Mouse (Mus musculus): Measurements from ENCODE around the gene Pla2g2d.

The Pla2g2d gene

GRCm38 (mm10) chr4:138775435-138775834 is at the start of gene Pla2g2d:
Pla2g2d (plus strand) TSS chr4:138775735.
- DNase-seq (ENCODE audit: extremely low read depth, low read depth) = no peak

- DNase-seq (ENCODE audit: extremely low read depth, low read depth) = no peak
Measured at GRCm38 (mm10) chr4:138725751-138726150, 49.8 kb upstream of the Pla2g2d start.

DNA sequence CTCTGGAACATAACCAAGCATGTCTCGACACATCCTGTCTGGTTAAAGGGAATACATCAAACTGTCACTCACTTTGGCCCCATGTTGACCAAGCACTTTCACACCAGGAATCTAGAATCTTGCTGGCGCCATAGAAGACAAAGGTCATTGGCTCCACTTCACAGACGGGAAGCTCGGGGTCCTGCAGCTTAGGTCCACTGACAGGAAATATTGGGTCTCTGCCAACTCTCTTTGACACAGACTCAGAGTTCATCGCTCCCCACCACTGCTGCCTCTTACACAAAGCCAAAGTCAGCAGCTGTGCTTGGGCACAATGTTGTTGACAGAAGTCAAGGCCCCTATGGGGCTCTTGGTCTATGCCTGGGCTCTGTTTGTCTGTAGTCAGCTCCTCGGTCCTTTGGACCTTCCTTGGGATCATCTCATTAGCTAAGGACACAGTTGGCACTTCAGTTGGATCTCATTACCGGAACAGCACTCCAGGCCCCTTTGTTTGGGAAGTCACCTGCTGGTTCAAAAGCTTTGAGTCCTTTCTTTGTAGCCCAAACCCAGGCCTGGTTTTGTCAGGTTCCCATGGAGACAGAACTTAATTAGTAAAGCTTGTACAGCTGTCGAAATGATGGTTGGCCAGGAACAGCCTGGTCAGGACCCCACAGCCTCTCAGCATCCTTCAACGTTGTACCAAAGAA is 46.4 kb upstream of the Pla2g2d start:
- no peak for DNase-seq (ENCODE audit: extremely low read depth, low read depth)

DNA sequence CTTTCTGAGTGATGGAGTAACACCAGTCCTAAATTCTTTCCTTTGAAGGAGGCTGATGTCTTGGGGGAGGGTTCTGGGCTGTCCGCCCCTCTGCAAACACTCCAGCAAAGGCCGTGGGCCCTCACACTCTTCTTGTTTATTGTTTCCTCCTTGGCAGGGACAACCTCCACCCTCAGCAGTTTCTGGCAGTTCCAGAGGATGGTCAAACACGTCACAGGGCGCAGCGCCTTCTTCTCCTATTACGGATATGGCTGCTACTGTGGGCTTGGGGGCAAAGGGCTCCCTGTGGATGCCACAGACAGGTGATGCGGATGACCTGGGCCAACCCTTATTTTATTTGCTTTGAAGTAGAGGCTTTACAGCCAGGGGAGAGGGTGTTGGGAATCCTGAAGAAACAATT is 41.4 kb upstream of the Pla2g2d start:
- DNase-seq (ENCODE audit: extremely low read depth, low read depth) = no peak

GRCm38 (mm10) chr4:138734863-138735262 is 40.7 kb upstream of the Pla2g2d start:
- no peak for DNase-seq (ENCODE audit: extremely low read depth, low read depth)

GRCm38 (mm10) chr4:138737031-138737430 is 38.5 kb upstream of the Pla2g2d start, which contains the start of gene Ubxn10:
Ubxn10 (minus strand) TSS chr4:138737167.
- no peak for DNase-seq (ENCODE audit: extremely low read depth, low read depth)

DNA sequence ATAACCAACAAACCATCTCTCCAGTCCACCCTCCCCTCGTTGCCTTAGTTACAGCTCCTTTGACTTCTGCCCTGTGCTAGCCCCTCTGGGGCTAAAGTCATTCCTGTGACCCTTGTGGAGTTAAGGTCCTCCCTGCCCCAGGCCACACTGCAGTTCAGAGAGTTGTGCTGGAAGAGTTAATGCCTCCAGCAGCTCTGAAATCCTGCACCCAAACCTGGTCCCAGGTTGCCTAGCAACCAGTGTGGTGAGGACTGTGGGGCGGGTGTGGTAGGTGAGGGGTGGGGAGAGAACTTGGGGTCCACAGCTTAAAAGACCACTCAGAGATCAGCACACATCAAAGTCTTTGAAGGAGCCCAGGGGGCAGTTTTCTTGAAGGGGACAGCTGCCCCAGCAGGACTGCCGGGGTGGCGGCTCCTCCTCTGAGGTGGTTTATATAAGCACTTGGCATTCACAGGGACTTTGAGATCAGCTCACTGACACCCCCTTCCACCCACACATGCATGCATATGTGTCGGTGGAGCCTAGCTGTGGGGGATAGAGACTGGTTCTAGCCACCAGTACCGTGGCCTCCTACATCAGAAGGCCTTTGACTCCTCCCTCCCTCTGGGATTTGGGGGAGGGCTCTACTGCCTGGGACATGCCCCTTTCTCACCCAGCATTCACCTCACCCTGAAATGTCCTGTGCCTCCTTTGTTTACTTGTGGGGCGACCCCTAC is 36.2 kb upstream of the Pla2g2d start:
- no peak for DNase-seq (ENCODE audit: extremely low read depth, low read depth)

DNA sequence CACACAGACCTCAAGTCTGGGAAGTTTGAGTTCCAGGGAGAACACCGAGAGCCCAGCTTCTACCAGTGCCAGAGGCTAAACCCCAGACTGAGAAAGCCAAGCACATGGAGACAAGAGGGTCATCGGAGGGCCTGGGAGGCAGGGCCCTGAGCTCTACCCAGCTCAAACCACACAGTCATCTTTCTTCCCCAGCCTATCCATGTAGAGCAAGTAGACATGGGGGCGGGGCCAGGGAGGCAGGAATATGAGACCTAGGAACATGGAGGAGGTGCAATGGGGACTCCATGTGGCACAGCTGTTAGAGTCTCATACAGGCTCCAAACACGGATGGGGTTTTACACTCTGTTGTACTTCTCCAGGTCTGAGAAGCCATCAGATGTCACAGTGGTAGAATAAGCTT is 29.7 kb upstream of the Pla2g2d start:
- no peak for DNase-seq (ENCODE audit: extremely low read depth, low read depth)

GRCm38 (mm10) chr4:138746866-138747265 is 28.7 kb upstream of the Pla2g2d start:
- DNase-seq (ENCODE audit: extremely low read depth, low read depth) = no peak

- no peak for DNase-seq (ENCODE audit: extremely low read depth, low read depth)
Measured at GRCm38 (mm10) chr4:138747851-138748250, 27.7 kb upstream of the Pla2g2d start.

DNA sequence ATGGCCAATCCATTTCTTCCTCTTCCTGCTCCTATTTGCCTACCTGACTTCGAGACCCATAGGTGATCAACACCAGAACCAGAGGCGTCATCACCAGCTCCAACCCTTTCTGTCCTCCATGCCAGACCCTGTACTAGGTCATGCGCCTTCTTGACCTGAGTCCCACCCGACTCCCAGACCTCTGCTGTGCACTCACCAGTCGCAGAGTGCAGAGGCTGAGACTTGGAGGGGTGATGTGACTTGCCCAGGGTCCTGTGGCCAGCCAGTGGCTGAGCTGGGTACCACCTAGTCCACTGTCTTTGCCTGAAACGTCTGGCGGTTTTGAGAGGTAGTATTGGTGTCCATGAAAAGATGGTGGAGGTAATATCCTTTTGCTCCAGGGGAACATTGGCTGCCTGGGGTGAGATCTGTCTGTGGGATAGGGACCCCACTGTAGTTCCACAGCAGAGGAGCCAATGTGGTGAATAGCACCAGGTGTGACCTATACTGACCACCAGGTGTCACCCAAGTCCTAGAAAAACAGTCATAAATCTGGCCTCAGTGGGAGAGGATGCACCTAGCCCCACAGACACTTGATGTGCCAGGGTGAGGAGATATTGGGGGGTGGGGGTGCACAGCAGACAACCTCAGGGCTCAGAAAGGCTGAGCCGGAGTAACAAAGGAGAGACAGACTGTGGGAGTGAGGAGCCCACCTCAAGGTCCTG is 27.0 kb upstream of the Pla2g2d start:
- no peak for DNase-seq (ENCODE audit: extremely low read depth, low read depth)

DNA sequence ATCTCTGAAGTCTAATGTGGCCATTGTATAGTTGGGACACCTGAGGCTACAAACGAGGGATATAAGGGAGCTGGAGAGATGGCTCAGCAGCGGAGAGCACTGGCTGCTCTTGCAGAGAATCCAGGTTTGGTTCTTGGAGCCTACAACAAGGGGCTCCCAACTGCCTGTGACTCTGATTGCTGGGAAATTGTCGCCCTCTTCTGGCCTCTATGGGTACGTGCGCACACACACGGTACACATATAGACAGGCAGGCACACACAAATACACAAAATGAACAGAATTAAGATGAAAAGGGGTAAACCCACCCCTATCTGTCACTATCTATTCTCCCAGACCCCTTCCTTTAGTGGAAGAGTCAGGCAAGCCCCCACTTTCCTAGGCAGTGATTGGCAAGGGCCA is 22.9 kb upstream of the Pla2g2d start:
- DNase-seq (ENCODE audit: extremely low read depth, low read depth) = no peak

DNA sequence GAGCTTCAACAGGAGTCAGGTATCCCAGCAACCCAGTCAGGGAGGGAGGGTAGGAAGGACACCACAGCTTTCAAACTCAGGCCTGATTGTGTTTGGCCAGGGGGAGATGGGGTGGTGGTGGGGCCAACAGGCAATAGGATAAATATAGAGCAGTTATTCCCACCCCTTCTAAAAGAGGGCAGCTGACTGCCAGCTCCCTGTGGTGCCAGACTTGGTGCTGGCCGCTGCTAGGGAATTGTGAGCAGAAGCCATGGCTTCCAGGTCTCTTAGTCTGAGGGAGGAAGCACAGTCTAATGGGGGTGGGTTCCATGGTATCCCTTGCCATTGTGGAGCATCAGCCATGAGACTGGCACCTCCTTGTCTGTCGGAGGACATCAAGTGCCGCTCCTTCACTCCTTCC is 21.9 kb upstream of the Pla2g2d start:
- no peak for DNase-seq (ENCODE audit: extremely low read depth, low read depth)

DNA sequence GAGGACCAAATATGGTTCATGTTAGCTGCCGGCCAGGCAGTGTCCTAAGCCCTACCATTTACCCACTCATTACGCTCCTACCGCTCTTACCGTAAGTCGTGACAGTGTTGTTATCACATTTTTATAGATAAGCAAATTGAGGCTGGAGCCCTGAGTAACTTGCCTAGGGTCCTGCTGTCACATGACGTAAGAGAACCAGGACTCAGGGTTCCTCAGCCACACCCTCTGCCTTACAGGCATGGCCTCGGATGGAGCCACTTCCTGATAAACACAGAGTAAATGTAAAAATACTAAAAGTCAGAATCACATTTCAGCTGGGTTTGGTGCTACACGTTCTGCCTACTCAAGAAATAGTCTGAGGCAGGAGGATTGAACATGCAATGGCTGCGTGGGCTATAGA is 21.1 kb upstream of the Pla2g2d start:
- DNase-seq (ENCODE audit: extremely low read depth, low read depth) = no peak

- DNase-seq (ENCODE audit: extremely low read depth, low read depth) = no peak
Measured at GRCm38 (mm10) chr4:138755439-138755838, 20.1 kb upstream of the Pla2g2d start.

DNA sequence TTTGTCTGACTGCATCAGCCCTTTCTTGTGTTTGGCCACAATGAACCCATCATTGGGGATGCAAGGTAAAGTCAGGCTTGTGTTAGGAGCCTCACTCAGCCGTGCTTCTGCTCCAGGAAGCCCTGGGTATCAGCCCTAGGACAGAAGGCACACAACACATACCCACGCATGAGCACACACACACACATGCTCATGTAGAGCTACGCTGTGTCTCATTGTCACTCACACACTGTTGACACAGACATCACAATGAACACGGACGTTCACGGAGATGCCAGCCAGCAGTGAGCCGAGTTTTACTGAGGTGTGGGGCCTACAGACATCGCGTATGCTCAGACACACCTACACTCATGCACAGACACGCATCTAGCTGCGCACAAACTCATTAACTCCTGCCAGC is 19.6 kb upstream of the Pla2g2d start:
- no peak for DNase-seq (ENCODE audit: extremely low read depth, low read depth)

DNA sequence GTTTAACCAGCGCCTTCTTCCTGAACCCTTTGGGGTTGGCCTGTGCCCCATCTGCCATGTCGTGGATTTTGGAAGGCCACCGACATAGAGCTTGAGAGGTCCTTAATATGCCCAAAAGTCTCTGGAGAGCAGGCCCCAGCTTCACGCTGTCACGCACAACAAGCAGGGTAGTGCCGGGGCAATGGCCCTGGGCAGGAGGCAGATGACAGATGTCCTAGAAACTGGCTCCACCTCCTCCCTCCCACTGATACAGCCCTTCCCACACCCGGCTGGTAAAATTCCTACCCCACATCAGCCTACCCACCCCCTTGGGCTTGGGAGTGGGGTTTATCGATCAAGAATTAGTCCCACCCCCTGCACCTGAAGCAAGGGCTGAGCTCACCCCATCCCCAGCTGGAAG is 18.1 kb upstream of the Pla2g2d start, which contains the start of gene Pla2g2f:
Pla2g2f (minus strand) TSS at position 211 of the 400 bp plus-strand sequence.
- no peak for DNase-seq (ENCODE audit: extremely low read depth, low read depth)

DNA sequence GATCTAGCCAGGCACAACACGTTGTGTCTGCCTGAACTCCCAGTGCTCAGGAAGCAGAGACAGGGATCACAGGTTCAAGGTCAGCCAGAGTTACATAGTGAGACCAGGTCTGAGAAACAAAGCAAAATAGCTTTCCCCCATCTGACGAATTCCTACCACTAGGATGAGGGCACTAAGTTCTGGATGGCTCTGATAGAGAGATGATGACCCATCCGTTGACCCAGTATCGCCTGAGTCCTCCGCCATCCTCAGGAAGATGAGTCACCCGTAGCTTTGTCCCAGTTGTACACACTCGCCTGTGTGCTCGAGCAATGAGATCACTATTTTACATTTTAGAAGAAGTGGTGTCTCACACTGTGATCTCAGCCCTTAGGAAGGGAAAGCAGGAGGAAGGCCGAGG is 13.3 kb upstream of the Pla2g2d start:
- no peak for DNase-seq (ENCODE audit: extremely low read depth, low read depth)

- no peak for DNase-seq (ENCODE audit: extremely low read depth, low read depth)
Measured at GRCm38 (mm10) chr4:138771970-138772369, 3.6 kb upstream of the Pla2g2d start.

DNA sequence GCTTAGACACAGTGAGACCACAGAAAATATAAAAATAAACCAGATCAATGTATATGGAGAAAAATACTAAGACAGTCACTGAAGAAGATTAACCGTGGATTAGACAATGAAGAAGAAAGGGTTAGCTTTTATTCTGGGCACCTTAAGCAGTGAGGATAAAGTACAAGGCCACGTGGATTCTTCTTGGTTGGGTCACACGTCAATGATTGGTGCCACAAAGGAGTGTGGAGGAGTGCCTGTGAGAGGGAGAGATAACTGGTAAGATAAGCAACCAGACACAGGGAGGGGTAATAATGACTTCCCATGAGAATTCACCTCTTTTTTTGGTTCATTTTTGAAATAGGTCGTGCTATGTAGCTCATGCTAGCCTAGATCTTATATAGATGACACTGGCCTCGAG is 3.1 kb upstream of the Pla2g2d start:
- no peak for DNase-seq (ENCODE audit: extremely low read depth, low read depth)

- DNase-seq (ENCODE audit: extremely low read depth, low read depth) = no peak
Measured at GRCm38 (mm10) chr4:138777417-138778407, 2.2 kb downstream of the Pla2g2d start.

Measured in MEL-GATA-1-ER (cell line).